Mouse (Mus musculus): ENCODE results near the gene Slc2a4.

- TF ChIP-seq CTCF (IDR thresholded peaks at IDR 0.05; ENCODE audit: low read depth, low read length) (no peak), POLR2A (IDR thresholded peaks at IDR 0.05; ENCODE audit: insufficient read depth, low read length) (no peak), EP300 (IDR thresholded peaks at IDR 0.05; ENCODE audit: insufficient read depth, low read depth, low read length) (no peak)
Measured at GRCm38 (mm10) chr11:69927501-69927900, 20.5 kb downstream of the Slc2a4 start.
